Mouse (Mus musculus): Measurements from ENCODE around the gene Rhpn2.
A peak's percentile ranks its signal among the peaks of the same experiment; 100 is the strongest.
"Not testable (repeated sequence)": the region's sequence is repeated elsewhere in the genome, so short reads cannot be mapped to it uniquely, and the experiment has no call there.

Rhpn2 gene

GRCm38 (mm10) chr7:35333692-35334526, at the start of gene Rhpn2:
Gene Rhpn2 (plus strand): TSS chr7:35334170.
- peak; percentile 100 for DNase-seq

- DNase-seq = peak in 1 of 2 experiments; percentile 21
Observed at GRCm38 (mm10) chr7:35293464-35293863, 40.5 kb upstream of the Rhpn2 start.

DNA sequence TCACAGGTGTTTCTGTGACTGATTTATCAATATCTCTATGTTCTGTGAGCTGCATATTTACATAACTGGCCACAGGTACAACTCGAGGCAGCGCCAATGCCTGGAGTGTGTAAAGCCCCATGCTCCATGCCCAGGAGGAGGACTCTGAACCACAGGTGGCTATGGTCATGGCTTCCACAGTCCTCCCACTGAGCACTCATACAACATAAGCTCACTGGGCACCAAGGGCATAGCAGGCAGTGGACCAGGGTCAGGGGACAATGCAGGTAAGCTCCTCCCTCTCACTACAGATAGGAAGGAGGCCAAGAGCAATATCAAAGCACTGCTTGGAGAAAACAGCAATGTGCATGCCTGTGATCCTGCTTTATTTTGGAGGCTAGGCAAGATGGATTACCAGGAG, 38.3 kb upstream of the Rhpn2 start:
- no peak for DNase-seq

GRCm38 (mm10) chr7:35297886-35298285, 36.1 kb upstream of the Rhpn2 start:
- DNase-seq = no peak

DNA sequence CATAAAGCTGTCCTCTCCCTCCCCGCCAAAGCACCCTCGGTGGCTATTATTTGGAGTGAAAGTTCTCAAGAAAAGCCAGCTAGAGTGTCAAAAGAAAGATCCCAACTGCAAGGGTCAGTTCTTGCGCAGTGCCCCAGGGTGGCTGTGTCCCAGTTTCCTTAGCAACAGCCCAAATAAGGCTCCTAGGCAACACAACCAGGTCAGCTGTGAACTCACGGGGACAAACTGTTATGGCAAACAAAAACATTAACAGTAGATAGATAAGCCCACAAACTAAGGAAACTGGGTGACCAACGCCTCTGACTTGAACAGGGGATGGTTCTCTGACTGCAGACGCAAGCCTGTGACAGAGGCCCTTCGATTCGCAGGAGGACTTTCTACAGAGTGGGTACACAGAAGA, 34.3 kb upstream of the Rhpn2 start:
- peak in 1 of 2 experiments; percentile 32 for DNase-seq

- no peak for DNase-seq
Observed at GRCm38 (mm10) chr7:35300792-35301191, 33.2 kb upstream of the Rhpn2 start.

DNA sequence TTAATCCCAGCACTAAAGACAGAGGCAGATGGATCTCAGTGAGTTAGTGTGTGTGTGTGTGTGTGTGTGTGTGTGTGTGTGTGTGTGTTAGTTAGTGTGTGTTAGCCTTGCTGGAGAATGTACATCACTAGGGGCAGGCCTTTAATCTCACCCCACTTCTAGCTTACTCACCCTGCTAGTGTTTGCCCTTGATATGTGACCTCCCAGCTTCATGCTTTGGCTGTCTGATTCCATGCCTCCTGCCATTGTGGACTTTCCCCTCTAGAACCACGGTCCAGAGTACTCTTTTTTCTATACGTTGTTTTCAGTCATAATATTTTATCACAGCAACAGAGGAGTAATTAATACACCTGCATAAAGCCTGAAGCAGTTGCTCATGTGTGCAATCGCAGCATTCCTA, 22.8 kb upstream of the Rhpn2 start:
- DNase-seq = no peak

GRCm38 (mm10) chr7:35314156-35314555, 19.8 kb upstream of the Rhpn2 start:
- no peak for DNase-seq

GRCm38 (mm10) chr7:35317729-35318609, 16.0 kb upstream of the Rhpn2 start, which contains the start of gene Gpatch1:
Gene Gpatch1 (minus strand): TSS chr7:35318440.
- DNase-seq = peak; percentile 97

- not testable (repeated sequence) for DNase-seq
Observed at GRCm38 (mm10) chr7:35319221-35319620, 14.7 kb upstream of the Rhpn2 start.

DNA sequence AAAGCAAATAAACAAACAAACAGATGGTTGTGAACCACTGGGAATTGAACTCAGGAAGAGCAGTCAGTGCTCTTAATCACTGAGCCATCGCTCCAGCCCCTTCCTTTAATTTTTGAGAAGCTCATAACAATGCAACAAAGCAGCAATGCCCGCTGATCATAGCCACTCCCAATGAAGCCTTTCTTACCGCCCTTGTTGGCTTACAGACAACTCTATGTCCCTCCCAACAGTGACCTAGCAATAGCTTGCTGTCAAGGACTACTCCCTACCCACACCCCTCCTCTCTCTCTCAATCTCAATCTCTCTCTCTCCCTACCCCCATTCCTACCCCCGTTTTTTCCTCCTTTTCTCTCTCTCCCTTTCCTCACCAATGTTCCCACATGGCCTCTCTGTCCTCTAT, 14.2 kb upstream of the Rhpn2 start:
- no peak for DNase-seq

DNA sequence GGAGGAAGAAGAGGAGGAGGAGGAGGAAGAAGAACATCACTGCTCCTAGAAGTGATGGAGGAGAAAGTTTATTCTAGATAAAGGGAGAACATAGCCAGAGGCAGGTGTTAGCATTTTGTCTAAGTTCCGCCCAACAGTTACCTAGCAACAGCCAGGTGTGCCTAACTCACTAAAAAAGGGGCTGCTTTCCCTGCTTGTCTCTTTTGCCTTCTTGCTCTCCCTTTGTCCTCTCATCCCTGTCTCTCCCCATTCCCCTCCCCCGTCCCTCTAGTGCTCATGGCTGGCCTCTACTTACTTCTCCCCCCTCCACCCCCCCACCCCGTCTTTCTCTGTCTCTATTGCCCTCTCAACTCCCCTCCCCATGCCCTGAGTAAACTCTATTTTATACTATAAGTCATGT, 11.8 kb upstream of the Rhpn2 start:
- DNase-seq = no peak

- no peak for DNase-seq
Observed at GRCm38 (mm10) chr7:35322732-35323420, 11.1 kb upstream of the Rhpn2 start.

DNA sequence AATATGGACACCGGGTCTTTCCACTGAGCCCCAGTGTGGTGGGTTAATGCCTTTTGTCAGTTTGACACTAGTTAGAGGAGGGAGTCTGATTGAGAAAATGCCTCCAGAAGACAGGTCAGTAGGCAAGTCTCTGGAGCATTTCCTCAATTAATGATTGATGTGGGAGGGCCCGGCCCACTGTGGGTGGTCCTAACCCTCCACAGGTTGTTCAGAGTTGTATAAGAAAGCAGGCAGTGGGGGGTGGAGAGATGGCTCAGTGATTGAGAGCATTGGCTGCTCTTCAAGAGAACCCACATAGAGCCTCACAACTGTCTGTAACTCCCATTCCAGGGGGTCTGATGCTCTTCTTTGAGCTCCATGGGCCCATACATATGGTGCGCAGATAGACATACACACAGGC, 2.4 kb upstream of the Rhpn2 start:
- no peak for DNase-seq

GRCm38 (mm10) chr7:35333231-35333651, 729 bp upstream of the Rhpn2 start:
- peak in 1 of 2 experiments; percentile 55 for DNase-seq

DNA sequence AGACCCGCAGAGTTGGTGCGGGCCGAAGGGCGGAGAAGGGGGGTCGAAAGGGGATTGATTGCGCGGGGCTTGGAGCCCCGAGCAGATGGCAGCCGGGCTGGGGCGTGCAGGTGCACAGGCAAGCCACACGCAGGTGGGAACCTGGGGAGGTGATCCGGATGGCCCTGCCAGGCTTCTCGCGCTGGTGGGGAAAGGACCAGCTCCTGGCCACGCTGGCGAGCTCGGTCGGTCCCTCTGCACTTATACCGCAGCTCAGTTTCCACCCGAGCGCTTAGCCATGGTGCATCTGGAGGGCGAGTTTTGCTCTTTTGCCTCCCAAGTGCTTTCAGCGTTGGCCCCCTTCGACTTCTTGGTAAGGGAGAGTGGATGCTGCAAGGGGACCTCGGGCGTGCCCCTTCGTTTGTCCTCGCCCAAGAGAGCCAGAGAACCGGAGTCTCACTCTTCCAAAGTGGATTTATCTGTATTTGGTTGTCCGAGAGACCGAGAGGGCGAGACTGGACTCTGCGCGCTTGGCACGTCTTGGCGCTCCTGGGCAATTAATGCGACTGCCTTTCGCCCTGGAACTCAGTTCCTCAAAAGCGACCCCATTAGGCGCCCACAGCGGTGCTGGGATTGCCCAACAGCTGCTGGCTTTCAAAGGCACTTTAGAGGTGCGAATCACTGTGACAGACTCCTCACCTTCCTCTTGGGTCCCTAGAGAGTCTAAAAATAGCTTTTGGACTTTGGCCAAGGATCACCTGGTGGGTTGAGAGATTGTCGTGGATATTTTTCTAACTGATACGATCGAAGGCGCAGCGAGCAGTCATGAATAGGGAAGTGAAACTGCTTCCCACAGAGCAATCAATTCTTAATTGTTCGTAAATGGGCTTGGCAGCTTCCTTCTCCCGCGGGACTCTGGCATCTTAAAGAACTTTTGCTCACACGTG, 820 bp downstream of the Rhpn2 start:
- DNase-seq = peak in 1 of 2 experiments; percentile 52

- no peak for DNase-seq
Observed at GRCm38 (mm10) chr7:35340196-35340595, 6.2 kb downstream of the Rhpn2 start.

DNA sequence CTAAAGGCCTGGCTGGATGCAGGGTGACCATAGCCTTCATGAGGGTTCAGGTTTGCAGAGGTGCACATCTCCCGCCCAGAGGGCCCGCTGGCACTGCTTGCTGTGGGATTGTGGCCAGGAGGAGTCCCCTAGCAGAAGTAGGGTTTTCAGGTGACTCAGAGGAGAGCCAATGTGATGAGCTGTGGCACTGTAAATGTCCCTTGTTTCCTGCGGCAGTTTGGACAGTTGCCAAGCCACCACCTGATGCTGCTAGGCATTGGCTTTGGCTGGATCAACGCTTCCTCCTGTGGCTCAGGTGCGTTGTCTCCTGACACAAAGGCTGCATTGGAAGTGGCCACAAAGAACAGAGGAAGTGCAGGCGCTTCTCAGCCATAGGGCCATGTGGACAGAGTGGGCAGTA, 7.3 kb downstream of the Rhpn2 start:
- peak; percentile 21 to 51 for DNase-seq

DNA sequence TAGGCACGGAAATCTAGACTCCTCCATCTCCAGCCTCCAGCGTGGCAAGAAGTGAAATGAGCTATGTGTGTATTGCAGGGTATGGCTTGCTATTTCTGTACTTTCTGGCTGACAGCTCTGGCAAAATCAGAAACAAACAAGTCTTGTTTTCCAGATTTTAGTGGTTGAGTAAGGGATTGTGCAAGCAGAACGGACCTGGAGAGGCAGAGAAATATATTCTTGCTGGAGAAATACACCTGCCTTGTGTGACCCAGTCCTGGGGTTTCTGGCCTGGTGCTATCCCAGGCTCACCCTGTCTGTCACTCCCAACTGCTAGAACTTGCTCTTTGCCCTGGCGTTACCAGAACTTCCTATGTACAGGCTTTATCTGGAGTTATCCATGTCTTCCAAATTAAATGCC, 8.5 kb downstream of the Rhpn2 start:
- no peak for DNase-seq

GRCm38 (mm10) chr7:35344785-35345330, 10.9 kb downstream of the Rhpn2 start:
- DNase-seq = no peak

- DNase-seq = no peak
Observed at GRCm38 (mm10) chr7:35347918-35348700, 14.1 kb downstream of the Rhpn2 start.

Data from cerebellum, postnatal 25 days (tissue).